Mouse (Mus musculus) MN1 (cell line): Measurements from ENCODE around the gene Shbg.

Experiments
- DNase-seq: peaks from one replicate; pipeline ENCODE4 v3.0.0-alpha.2; 2016; ENCODE audit warnings: low spot score

Gene Shbg

GRCm38 (mm10) chr11:69601768-69602167, 15.9 kb downstream of the Shbg start:
- DNase-seq: no peak

DNA sequence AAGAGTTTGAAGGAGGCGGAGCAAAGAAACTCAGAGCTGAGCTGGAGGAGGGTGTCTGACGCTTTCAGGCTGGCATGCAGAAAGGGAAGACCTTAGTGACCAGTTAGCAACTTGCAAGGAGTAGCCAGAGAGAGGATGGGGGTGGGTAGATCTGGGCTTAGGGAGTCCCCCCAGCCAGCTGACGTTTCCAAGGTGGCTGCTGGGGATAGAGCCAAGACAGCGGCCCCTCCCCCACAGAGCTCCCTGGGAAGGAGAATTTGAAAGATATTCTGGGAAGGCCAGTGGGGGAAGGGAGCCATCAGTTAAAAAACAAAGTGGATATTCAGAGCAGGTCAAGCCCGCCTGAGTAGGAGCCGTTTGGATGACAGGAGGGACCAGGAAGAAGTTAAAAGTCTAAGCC, 17.6 kb downstream of the Shbg start:
- peak; percentile 21 for DNase-seq

DNA sequence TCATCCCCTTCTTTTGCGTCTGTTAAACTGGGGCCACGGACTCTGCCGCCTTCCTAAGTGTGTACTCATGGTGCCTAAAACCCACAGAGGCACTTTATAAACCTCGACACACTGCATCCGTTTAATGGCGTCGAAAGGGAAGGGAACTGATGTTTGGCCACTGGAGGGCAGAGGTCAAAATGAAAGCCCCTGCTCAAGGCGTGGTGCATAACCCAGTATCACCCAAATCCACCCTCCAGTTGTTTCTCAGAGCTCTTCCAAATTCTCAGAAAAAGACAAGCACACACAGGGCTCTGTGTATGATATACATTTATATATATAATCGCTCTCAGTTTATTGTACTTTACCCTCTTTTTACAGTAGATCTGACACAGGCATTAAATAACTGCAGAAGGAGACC, 18.3 kb downstream of the Shbg start:
- DNase-seq: no peak

DNA sequence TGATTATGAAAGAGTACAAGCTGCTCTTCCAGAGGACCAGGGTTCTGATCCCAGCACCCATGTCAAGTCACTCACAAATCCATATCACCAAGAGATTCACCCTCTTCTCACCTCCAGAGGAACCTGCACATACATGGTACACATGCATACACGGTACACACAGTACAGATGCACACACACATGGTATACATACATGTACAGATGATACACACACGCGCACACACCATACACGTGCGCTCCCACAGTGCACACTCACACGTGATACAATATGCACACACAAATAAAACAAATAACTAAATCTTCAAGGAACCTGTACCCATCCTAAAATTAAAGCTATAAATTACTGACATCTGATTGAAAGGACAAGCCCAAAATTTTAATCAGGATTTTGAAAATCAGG, 22.9 kb downstream of the Shbg start:
- no peak for DNase-seq

DNA sequence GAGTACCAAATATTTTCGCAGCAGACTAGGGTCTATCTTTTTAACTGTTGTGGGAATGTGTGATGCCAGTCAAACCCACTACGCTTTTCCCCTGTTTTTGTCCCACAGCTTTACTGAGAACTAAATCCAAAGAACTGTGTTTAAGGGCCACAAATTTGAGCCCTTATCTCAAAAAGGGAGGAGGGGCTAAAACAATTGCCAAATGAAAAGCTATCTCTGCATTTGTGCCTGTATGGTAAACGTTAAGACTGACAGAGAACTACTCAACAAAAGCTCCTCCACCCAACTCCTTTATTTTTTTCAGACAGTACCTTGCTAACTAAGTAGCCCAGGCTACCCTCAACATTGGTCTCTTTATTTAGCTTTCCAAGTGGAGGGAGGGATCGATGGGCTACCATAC, 24.9 kb downstream of the Shbg start:
- no peak for DNase-seq

- no peak for DNase-seq
Observed at GRCm38 (mm10) chr11:69591899-69592637, 25.6 kb downstream of the Shbg start.

DNA sequence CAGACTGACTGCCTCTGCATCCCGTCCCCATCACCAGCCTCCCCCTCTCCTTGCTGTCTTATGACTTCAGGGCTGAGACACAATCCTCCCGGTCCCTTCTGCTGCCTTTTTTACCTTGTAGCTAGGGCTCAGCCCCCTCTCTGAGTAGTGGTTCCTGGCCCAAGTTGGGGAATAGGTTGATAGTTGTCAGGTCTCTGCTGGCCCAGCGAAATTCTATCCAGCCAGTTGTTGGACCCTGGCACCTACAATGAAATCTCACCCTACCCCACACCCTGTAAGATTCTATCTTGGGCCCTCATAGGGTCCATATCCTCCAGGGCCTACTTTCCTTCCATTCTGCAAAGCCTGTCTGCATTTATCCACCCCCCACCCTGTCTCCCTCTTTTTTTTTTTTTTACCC, 26.3 kb downstream of the Shbg start:
- no peak for DNase-seq

DNA sequence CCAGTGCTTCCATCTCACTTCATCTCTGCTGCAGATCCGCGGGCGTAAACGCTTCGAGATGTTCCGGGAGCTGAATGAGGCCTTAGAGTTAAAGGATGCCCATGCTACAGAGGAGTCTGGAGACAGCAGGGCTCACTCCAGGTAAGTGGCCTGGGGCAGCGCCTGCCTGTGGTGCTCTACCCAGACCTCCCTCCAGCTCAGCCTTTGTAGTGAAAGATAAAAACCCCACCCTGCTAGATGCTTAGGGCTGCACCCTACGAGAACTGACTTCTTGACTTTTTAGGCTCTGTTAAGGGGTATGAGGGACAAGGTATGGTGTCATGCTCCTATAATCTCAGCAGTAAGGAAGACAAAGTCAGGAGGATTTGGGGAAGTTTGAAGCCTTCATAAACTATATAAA, 27.1 kb downstream of the Shbg start:
- no peak for DNase-seq

DNA sequence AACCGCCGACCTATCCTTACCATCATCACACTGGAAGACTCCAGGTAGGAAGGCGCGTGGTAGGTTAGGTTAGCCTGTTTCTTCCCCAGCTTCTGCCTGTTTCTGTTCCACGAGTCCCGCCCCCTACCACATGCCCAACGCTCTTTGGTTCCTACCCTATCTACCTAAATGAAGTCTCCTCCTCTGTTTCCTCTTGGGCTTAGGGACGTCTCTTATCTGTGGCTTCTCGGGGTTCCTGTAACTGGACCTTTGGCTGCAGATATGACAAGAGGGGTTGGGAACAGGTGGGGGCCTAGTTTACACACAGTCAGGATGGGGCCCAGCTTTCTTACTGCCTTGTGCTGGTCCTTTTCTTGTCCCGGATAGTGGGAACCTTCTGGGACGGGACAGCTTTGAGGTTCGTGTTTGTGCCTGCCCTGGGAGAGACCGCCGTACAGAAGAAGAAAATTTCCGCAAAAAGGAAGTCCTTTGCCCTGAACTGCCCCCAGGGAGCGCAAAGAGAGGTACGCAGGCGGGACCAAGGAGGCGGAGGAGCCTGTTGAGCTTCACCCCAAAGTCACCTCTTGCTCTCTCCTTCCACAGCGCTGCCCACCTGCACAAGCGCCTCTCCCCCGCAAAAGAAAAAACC, 28.4 kb downstream of the Shbg start:
- DNase-seq: no peak

GRCm38 (mm10) chr11:69585718-69586325, 31.9 kb downstream of the Shbg start:
- no peak for DNase-seq

GRCm38 (mm10) chr11:69584937-69585336, 32.8 kb downstream of the Shbg start:
- DNase-seq: no peak

- DNase-seq: no peak
Observed at GRCm38 (mm10) chr11:69584008-69584407, 33.7 kb downstream of the Shbg start.

DNA sequence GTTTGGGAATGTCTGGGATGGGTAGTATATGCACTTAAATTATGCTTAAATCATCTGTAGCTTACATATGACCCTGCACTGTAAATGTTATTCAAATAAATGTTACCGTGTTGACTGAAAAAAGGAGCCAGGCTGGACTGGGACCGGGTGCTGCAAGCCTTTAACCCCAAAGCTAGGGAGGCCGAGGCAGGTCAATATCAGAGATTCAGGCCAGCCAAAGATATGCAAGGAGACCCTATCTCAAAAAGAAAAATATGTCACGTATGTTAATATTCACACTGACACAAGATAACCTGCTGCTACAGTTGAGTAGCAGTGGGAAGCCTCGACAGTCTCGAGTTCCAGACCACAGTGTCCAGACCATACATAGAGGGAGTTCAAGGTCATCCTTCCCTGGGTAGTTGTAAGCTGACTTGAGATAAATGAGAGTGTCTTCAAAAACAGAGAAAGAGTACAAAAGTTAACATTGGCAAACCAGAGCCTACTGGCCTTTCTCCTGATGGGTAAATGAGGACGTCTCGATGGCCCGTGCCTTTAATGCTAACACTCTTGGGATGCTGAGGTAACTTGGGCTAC, 35.4 kb downstream of the Shbg start:
- DNase-seq: no peak

GRCm38 (mm10) chr11:69581814-69582213, 35.9 kb downstream of the Shbg start:
- no peak for DNase-seq

DNA sequence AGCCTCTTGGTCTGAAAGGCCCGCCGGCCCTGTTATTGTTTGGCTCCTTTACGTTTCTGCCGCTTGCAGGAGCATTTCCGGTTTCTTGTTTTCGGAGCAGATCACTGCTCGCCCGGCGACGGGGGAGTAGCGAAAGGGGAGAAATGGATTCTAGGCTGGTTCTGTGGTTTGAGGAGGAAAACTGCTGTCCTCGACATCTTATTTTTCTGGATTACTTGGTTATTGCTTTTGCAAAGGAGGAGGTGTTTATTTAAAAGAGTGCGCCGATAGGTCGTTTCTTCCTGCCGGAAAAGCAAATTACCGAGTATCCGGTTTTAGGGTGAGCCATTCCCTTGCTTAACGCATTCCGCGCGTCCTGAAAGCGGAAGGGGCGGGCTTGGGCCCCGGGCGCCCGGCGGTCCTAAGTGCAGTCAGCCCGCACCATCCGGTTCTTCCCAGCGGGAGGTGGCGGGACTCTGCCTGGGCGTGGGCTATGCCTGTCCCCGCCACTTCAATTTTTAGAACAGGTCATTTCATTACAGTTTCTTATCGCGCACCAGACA, 36.5 kb downstream of the Shbg start:
- peak; percentile 93 for DNase-seq

DNA sequence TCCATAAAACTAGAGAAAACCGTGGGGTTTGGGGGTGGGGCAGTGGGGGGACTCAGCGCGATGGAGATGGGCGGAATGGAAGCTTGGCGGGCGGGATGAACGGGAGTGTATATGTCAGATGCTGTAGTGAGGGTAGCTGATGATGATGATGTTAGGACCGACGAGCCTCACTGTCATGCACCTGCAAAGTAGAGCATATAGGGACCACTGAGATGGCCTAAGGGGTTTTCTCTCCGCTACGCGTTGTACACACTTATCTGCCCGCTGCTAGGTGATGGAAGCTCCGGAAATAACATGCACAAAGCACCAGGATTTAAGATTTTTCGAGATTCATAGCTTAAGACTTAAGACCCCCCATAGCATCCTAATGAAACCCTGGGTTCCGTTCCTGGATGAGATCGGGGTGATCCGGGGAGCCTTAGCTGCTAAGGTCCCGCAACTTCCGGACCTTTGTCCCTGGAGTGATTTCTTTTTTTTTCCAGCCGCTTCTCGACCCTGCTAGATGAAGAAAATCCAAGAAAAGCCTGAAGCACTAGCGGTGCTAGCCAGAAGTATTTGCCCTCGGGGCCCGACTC, 37.0 kb downstream of the Shbg start:
- DNase-seq: no peak

- peak; percentile 94 for DNase-seq
Observed at GRCm38 (mm10) chr11:69580091-69580514, 37.6 kb downstream of the Shbg start, which contains the start of the genes Wrap53 and Trp53. TSS of gene Wrap53 (minus strand) at chr11:69580255. TSS of gene Trp53 (plus strand) at chr11:69580359.

- peak; percentile 98 for DNase-seq
Observed at GRCm38 (mm10) chr11:69579128-69580017, 38.3 kb downstream of the Shbg start.

DNA sequence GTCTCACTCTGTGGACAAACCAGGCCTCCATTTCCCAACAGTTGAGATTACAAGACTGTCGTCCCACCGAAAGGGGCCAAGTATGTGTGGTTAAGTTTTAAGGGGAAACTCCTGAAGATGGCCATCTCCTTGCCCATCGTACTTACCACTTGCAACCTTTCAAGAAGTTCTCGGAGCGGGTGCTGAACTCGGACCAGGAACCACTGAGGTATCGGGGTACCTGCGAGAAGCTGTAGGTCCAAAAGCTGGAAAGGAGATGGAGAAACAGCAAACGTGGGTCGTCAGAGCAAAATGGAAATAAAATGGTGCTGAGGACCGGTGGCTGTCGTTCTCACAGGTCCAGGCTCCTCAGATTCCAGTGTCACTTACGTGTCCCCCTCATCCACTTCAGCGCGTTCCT, 39.4 kb downstream of the Shbg start:
- DNase-seq: no peak

DNA sequence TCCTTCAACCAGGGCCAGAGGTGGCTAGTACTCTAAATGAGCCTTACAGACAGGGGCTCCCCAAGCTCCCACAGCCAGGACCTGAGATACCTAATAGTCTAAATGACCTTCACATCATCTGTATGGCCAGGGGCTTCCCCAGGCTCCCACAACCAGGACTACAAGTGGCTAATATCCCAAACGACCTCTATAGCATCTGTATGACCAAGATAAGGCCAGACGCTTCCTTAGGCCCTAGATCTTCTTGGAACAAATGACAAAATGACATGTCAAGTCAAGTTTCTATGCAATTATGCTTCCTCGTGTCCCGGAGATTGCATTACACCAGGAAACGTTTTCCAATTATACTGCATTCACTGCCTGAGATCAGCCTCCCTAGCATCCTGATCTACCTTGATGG, 41.4 kb downstream of the Shbg start:
- no peak for DNase-seq

- peak; percentile 36 for DNase-seq
Observed at GRCm38 (mm10) chr11:69575220-69575619, 42.5 kb downstream of the Shbg start.
